Mouse (Mus musculus) liver, embryonic 14.5 days (tissue): ENCODE measurements around the gene Armc8. TPM values are rescaled to one million over a fixed set of nuclear protein-coding genes. Genes with fewer than 3 reads are reported as not detected.
"Not testable (repeated sequence)": the region's sequence is repeated elsewhere in the genome, so short reads cannot be mapped to it uniquely, and the experiment has no call there.

Experiments
- ATAC-seq: fragments of 200-750 bp; cut with Nextera tagmentation; 2 replicates; pipeline ENCODE4 v1.8.0; 2017; ENCODE audit warnings: moderate number of reproducible peaks, mild to moderate bottlenecking, moderate library complexity; ENCODE audit not compliant: insufficient read depth
- DNase-seq, 3 experiments: peaks; one replicate each; pipeline ENCODE4 v3.0.0-alpha.2; 2012 to 2013; ENCODE audit warnings: low read depth in 3 of 3, low spot score in 3 of 3
- H3K27ac ChIP-seq: fragments of 300-500 bp; sonication (generic); 2 replicates; pipeline ENCODE4 v1.5.1; 2014; ENCODE audit warnings: moderate library complexity, mild to moderate bottlenecking, control low read depth, inconsistent platforms
- H3K27me3 ChIP-seq: fragments of 300-500 bp; sonication (generic); 2 replicates; pipeline ENCODE4 v1.6.1; 2014; ENCODE audit warnings: mild to moderate bottlenecking, low read length, moderate library complexity; ENCODE audit not compliant: control insufficient read depth, insufficient read depth
- H3K36me3 ChIP-seq: fragments of 300-500 bp; sonication (generic); replicated peaks from 2 replicates; pipeline ENCODE4 v1.6.1; 2014; ENCODE audit warnings: low read depth; ENCODE audit not compliant: control insufficient read depth, insufficient read depth
- H3K4me1 ChIP-seq, 2 experiments: fragments of 200-500 bp in 1 of 2; fragments of 300-500 bp in 1 of 2; sonication (generic) in 1 of 2; replicated peaks; 2 replicates each; pipeline ENCODE4 v1.6.1; 2012 to 2014; ENCODE audit warnings: antibody characterized with exemption in 1 of 2, inconsistent platforms in 1 of 2, low read length in 1 of 2; ENCODE audit not compliant: control insufficient read depth in 2 of 2, insufficient read depth in 2 of 2
- H3K4me2 ChIP-seq: fragments of 300-500 bp; sonication (generic); 2 replicates; pipeline ENCODE4 v1.6.1; 2014; ENCODE audit warnings: low read depth, mild to moderate bottlenecking, control low read depth, moderate library complexity
- H3K4me3 ChIP-seq, 2 experiments: fragments of 200-500 bp in 1 of 2; fragments of 300-500 bp in 1 of 2; sonication (generic) in 1 of 2; 2 replicates each; pipeline ENCODE4 v1.5.1; 2012 to 2014; ENCODE audit warnings: low read depth in 2 of 2, low read length in 2 of 2, mild to moderate bottlenecking in 2 of 2, control low read depth in 1 of 2, inconsistent platforms in 1 of 2, moderate library complexity in 1 of 2; ENCODE audit not compliant: insufficient read depth in 1 of 2
- H3K9ac ChIP-seq: fragments of 300-500 bp; sonication (generic); replicated peaks from 2 replicates; pipeline ENCODE4 v1.6.1; 2014; ENCODE audit warnings: mild to moderate bottlenecking, control low read depth, moderate library complexity
- H3K9me3 ChIP-seq: fragments of 300-500 bp; sonication (generic); 2 replicates; pipeline ENCODE4 v1.6.1; 2016; ENCODE audit warnings: low read length, mixed read lengths; ENCODE audit not compliant: control insufficient read depth
- CTCF ChIP-seq: IDR thresholded peaks from 2 replicates; pipeline ENCODE4 v1.5.1; 2016; ENCODE audit warnings: antibody characterized with exemption, low read depth, control low read depth
- EP300 ChIP-seq: IDR thresholded peaks from 2 replicates; pipeline ENCODE4 v1.6.1; 2016; ENCODE audit warnings: antibody characterized with exemption, low read depth
- WGBS: fragments of 180-500 bp; shearing (Covaris S2); extraction: QIAGEN DNeasy Blood & Tissue Kit; methylation state at CpG from one replicate; pipeline ENCODE4 v1.1.7; 2014; ENCODE audit not compliant: insufficient replicate concordance; 5-methylcytosine and 5-hydroxymethylcytosine counted together
- polyA plus RNA-seq, 2 experiments: library from polyadenylated mRNA; depleted of rRNA in 1 of 2; stranded (reverse) in 1 of 2; unstranded in 1 of 2; fragments of >200 nt; fragmentation: Nextera tagmentation in 1 of 2; extraction: Ambion mirVana in 1 of 2; gene quantifications; 2 replicates each; pipeline versions ENCODE4 v1.2.1 to v1.2.3; 2012 to 2014

Gene Armc8
- polyA plus RNA-seq (2012; rRNA removed), result 5.0 and 6.8 TPM in 2 replicates
- 7.6 and 8.6 TPM in 2 replicates for polyA plus RNA-seq (2014; fragmentation: Nextera tagmentation; extraction: Ambion mirVana)

DNA sequence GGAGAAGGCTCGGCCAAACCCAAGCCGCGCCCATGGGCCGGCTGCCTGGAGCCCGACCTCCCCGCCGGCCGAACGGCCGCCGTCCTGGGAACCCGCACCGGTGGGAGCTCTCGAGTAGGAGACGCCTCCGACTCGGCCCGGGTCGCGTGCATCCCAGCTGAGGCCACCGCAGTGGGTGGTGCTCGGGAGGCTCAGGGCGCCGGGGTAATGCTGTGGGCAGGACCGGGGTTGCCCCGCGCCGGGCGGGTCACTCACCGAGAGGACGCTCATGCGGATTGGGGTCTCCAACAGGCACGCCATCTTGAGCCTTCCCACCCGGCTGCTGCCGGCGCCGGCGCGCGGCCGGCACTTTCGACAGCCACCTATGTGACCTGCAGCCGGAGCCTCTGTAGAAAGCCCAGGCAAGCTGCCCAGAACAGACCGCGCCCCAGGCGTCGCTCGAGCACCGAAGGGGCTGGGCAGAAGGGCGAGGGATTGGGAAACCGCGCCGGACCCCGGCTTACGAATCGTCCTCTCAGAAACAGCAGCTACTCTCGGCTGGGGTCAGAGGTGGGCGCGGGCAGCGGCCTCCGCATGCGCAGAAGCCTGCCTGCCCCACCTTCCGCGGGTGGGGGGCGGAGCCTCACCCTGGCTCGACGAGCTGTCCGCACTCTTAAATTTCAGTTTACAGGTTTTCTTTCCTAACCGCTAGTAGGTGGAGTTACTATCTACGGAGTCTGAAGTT, at the start of gene Armc8:
Armc8 (minus strand) TSS at position 553 of the 724 bp plus-strand sequence.
- under 1% methylated on average over 70 of the region's 70 CpGs for WGBS
- DNase-seq (peak; percentile 73 to 76 (median 75)), ATAC-seq (peak; percentile 94)
- Histone ChIP-seq H3K9ac (peak within 1 kb of the TSS; percentile 87), H3K4me3 (peak within 1 kb of the TSS; percentile 86 to 91), H3K9me3 (no peaks in the 10 kb centered on the region), H3K4me1 (peaks cover 7 to 8% of the 10 kb centered on the region in 2 experiments), H3K4me2 (peak within 1 kb of the TSS; percentile 91), H3K27ac (peak within 1 kb of the TSS; percentile 88), H3K36me3 (no peaks in the 10 kb centered on the region), H3K27me3 (no peaks in the 10 kb centered on the region)
- no peak for TF ChIP-seq CTCF
- 0 out of 2 replicates have a peak, but pooled peaks have one; percentile 20 for TF ChIP-seq EP300

DNA sequence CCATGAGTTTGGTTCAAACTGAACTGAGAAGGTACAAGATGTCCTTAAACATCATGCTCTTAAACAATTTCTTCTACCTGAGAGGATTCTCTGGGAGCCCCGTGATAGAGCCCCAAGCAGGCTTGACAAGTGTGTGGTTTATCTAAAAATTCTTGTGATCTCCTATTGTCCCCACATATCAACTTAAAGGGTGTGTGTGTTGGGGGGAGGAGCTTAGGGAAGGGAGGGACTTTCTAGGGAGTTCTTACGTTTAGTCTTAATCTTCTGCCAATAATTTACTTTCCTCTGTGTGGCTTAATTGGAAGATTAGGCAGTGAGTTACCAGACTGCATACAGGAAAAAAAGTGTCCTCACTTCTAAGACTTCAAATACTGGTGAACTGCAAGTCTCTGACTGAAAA, 43.5 kb upstream of the Armc8 start, which contains the start of gene A4gnt:
A4gnt (plus strand) TSS at position 301 of the 400 bp plus-strand sequence.
- no peaks in the 10 kb centered on the region for H3K36me3 ChIP-seq
- no peak within 1 kb of the TSS for H3K9ac ChIP-seq
- DNase-seq (no peak), ATAC-seq (no peak)
- WGBS, result 7% methylated on average over 2 of the region's 2 CpGs
- no peaks in the 10 kb centered on the region for H3K4me1 ChIP-seq
- no peak within 1 kb of the TSS for H3K4me2 ChIP-seq
- H3K27ac ChIP-seq, result no peak within 1 kb of the TSS
- no peaks in the 10 kb centered on the region for H3K27me3 ChIP-seq
- no peak within 1 kb of the TSS for H3K4me3 ChIP-seq
- TF ChIP-seq EP300 (no peak), CTCF (no peak)
- no peaks in the 10 kb centered on the region for H3K9me3 ChIP-seq

DNA sequence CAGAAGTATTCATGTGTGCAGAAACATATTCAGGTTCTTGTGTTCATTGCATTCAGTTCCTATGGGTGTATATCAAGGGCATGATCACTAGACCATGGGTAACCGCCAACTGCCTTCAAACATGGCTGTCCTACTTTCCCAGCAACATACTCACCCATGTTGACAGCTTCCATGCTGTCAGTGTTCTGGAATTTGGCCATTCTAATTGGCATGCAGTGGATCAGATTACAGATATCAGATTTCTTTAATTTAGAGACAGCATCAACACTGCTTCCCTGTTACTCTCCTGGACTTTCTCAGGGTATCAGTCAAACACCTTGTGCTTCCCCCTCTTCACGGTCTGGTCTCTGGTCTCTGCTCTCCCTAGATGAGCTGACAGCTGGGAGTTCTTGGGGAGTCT, 34.9 kb upstream of the Armc8 start:
- DNase-seq (no peak), ATAC-seq (no peak)
- H3K27ac ChIP-seq, result no peak overlapping the region
- H3K9ac ChIP-seq, result no peak overlapping the region
- no peaks in the 10 kb centered on the region for H3K27me3 ChIP-seq
- H3K9me3 ChIP-seq, result no peaks in the 10 kb centered on the region
- H3K4me1 ChIP-seq, result no peaks in the 10 kb centered on the region
- no peak overlapping the region for H3K4me2 ChIP-seq
- no peak for TF ChIP-seq CTCF
- TF ChIP-seq EP300, result no peak
- WGBS, result 61% methylated on average over 2 of the region's 2 CpGs
- no peaks in the 10 kb centered on the region for H3K36me3 ChIP-seq
- H3K4me3 ChIP-seq, result no peak overlapping the region

DNA sequence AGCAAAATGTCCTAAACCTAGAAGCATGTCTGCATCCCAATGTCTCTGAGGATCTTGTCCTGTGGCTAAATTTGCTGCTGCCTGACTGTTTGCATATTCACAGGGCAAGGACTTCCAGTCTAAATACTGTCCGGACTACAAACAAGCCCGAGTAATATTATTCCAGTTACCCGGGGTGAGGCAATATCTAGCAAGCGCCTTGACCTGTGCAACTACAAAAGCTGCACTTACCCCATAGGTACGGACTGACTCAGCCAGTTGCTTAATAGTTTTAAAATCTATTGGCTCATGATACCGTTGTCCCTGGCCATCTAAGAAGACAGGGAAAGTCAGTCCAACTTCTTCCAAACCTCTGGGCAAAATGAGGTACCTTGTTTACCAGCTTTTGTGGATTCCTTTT, 30.4 kb upstream of the Armc8 start:
- ATAC-seq, H3K4me1 ChIP-seq, H3K27ac ChIP-seq, DNase-seq, H3K27me3 ChIP-seq, H3K36me3 ChIP-seq, H3K4me2 ChIP-seq, H3K9ac ChIP-seq, H3K4me3 ChIP-seq, H3K9me3 ChIP-seq: not testable (repeated sequence)
- WGBS, result 76% methylated on average over 6 of the region's 6 CpGs

DNA sequence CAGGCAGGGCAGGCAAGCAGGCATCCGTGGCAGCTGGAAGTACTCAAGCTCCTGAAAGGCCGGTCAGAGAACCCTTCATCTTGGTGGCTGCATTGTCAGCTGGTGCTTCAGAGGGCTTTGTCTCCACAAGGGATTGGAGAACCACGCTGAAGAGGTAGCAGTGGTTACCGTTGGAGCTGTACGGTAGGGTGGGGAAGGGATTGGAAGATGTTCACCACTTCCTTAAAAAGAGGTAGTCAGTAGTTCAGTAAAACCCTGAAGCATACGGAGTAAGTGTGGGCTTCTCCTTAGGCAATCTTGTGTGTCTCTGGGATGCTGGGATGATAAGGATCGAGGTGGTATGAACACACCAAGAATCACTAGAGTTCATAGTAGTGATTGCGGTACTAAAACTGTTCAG, 22.4 kb upstream of the Armc8 start:
- DNase-seq (no peak), ATAC-seq (no peak)
- H3K27me3 ChIP-seq, result no peaks in the 10 kb centered on the region
- H3K4me2 ChIP-seq, result no peak overlapping the region
- no peak overlapping the region for H3K27ac ChIP-seq
- H3K36me3 ChIP-seq, result no peaks in the 10 kb centered on the region
- no peaks in the 10 kb centered on the region for H3K9me3 ChIP-seq
- WGBS, result 39% methylated on average over 8 of the region's 8 CpGs
- no peaks in the 10 kb centered on the region for H3K4me1 ChIP-seq
- TF ChIP-seq EP300, result no peak
- no peak for TF ChIP-seq CTCF
- no peak overlapping the region for H3K9ac ChIP-seq
- H3K4me3 ChIP-seq, result no peak overlapping the region
